Mouse (Mus musculus) embryonic facial prominence, embryonic 11.5 days (tissue): ENCODE measurements at regions not wholly inside any gene's neighbourhood (a gene's known extent, or its start where the extent isn't known, plus 50 kb on each side); places are given as distances from the start of the nearest gene placed in this dataset.
A peak's percentile ranks its signal among the peaks of the same experiment; 100 is the strongest.
"Not testable (repeated sequence)": the region's sequence is repeated elsewhere in the genome, so short reads cannot be mapped to it uniquely, and the experiment has no call there.

Source experiments
- ATAC-seq: fragments of 200-750 bp; cut with Nextera tagmentation; replicated peaks from 2 replicates; pipeline ENCODE4 v1.8.0; 2017; ENCODE audit warnings: low read depth; ENCODE audit not compliant: insufficient number of reproducible peaks, low FRiP score, low TSS enrichment
- DNase-seq: peaks from one replicate; pipeline ENCODE4 v3.0.0-alpha.2; 2015; ENCODE audit warnings: low spot score
- H3K27ac ChIP-seq: fragments of 300-500 bp; sonication (generic); replicated peaks from 2 replicates; pipeline ENCODE4 v1.5.1; 2014; ENCODE audit warnings: mild to moderate bottlenecking, low read depth, low read length, control low read depth
- H3K27me3 ChIP-seq: fragments of 300-500 bp; sonication (generic); 2 replicates; pipeline ENCODE4 v1.6.1; 2014; ENCODE audit warnings: mild to moderate bottlenecking, low read length, moderate library complexity, mixed read lengths; ENCODE audit not compliant: control insufficient read depth, insufficient read depth
- H3K36me3 ChIP-seq: fragments of 300-500 bp; sonication (generic); replicated peaks from 2 replicates; pipeline ENCODE4 v1.6.1; 2014; ENCODE audit warnings: low read depth, mild to moderate bottlenecking, low read length, moderate library complexity, mixed read lengths; ENCODE audit not compliant: control insufficient read depth, insufficient read depth
- H3K4me1 ChIP-seq: fragments of 300-500 bp; sonication (generic); 2 replicates; pipeline ENCODE4 v1.6.1; 2014; ENCODE audit warnings: low read length, mixed read lengths; ENCODE audit not compliant: control insufficient read depth, insufficient read depth
- H3K4me2 ChIP-seq: fragments of 300-500 bp; sonication (generic); 2 replicates; pipeline ENCODE4 v1.6.1; 2014; ENCODE audit warnings: low read depth, mild to moderate bottlenecking, control low read depth, low read length, moderate library complexity
- H3K4me3 ChIP-seq: fragments of 300-500 bp; sonication (generic); 2 replicates; pipeline ENCODE4 v1.5.1; 2014; ENCODE audit warnings: low read depth, low read length, control low read depth
- H3K9ac ChIP-seq: fragments of 300-500 bp; sonication (generic); replicated peaks from 2 replicates; pipeline ENCODE4 v1.6.1; 2014; ENCODE audit warnings: mild to moderate bottlenecking, control low read depth, low read length
- H3K9me3 ChIP-seq: fragments of 300-500 bp; sonication (generic); replicated peaks from 2 replicates; pipeline ENCODE4 v1.6.1; 2016; ENCODE audit warnings: mild to moderate bottlenecking, low read length, inconsistent platforms, mixed read lengths; ENCODE audit not compliant: control insufficient read depth
- WGBS: fragments of 180-500 bp; shearing (Covaris S2); extraction: QIAGEN DNeasy Blood & Tissue Kit; methylation state at CpG from one replicate; pipeline ENCODE4 v1.1.7; 2014; 5-methylcytosine and 5-hydroxymethylcytosine counted together

DNA sequence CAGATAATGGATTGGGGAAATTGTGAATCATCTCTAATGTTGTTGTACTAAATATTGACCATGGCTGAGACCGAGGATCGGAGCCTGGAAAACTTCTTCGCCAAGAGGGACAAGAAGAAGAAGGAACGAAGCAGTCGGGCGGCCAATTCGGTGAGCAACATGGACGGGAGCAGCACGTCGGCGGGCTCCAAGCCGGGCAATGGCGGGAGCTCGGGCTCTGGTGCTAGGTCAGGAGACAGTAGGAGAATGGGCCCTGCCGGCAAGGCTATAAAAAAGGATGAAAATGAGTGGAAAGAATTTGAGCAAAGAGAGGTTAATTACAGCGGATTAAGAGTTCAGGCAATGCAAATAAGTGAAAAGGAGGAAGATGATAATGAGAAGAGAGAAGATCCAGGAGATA is 55.0 kb upstream of the Zfp990 start:
- H3K9me3 ChIP-seq, H3K4me1 ChIP-seq, H3K27ac ChIP-seq, H3K4me3 ChIP-seq, H3K4me2 ChIP-seq, H3K36me3 ChIP-seq, H3K27me3 ChIP-seq, DNase-seq, H3K9ac ChIP-seq, ATAC-seq: not testable (repeated sequence)
- 87% methylated on average over 16 of the region's 16 CpGs for WGBS

DNA sequence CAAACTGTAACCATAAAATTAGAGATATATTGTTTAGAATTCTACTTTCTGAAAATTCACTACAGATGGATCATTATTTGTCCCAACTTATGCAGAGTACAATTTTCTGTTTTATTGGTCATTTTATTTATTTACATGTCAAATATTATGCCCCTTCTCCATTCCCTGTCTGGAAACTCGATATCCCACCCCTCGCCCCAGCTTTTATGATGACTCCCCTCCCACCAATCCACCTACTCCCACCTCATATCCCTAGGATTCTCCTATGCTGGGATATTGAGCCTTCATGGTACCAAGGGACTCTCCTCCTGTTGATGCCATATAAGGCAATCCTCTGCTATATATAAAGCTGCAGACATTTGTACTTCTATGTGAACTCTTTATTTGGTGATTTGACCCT is 62.0 kb upstream of the Zfp990 start:
- H3K9me3 ChIP-seq = peaks cover 4% of the 10 kb centered on the region; the same call in 1 of the 2 replicates
- no peak overlapping the region for H3K9ac ChIP-seq
- no peaks in the 10 kb centered on the region for H3K4me1 ChIP-seq
- no peak overlapping the region for H3K4me2 ChIP-seq
- H3K4me3 ChIP-seq = no peak overlapping the region
- 83% methylated on average over 2 of the region's 2 CpGs for WGBS
- DNase-seq = no peak
- ATAC-seq = no peak
- no peak overlapping the region for H3K27ac ChIP-seq
- H3K36me3 ChIP-seq = no peaks in the 10 kb centered on the region
- H3K27me3 ChIP-seq = no peaks in the 10 kb centered on the region

DNA sequence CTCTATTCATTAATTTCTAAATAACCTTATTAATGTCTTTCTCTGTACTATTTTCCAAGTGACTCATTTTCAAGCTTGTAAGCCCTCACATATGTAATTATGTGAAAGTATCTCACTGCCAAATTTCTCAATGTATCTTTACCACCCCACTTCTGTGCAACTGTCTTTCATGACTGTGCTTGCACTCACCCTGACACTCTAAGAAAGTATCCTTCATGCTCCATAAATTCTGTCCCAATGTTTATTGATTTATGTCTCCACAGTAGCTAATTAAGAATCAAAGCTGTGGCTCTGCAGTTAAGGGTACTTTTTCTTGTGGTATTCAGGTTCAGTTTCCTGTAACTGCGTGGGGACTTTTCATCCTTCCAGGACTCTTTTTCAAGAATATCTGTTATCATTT is 73.8 kb upstream of the Zfp990 start:
- H3K27me3 ChIP-seq, H3K4me1 ChIP-seq, H3K27ac ChIP-seq, H3K36me3 ChIP-seq, DNase-seq, H3K4me3 ChIP-seq, ATAC-seq, H3K4me2 ChIP-seq, H3K9ac ChIP-seq, H3K9me3 ChIP-seq: not testable (repeated sequence)
- WGBS = 81% methylated on average over 1 of the region's 1 CpGs

DNA sequence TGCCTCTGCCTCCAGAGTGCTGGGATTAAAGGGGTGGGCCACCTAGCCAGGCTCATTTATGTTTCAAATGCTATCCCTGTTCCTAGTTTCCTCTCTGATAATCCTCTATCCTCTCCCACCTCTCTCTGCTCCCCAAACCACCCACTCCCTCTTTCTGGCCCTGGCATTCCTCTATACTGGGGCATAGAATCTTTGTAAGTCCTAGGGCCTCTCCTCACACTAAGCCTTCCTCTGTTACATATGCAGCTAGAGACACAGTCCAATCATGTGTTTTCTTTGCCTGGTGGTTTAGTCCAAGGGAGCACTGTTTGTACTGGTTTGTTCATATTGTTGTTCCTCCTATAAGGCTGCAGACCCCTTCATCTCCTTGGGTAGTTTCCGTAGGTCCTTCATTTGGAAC is 76.0 kb upstream of the Zfp990 start:
- Histone ChIP-seq H3K4me1 (no peaks in the 10 kb centered on the region), H3K4me2 (no peak overlapping the region), H3K27ac (no peak overlapping the region), H3K9me3 (peaks cover 10% of the 10 kb centered on the region), H3K9ac (no peak overlapping the region), H3K4me3 (no peak overlapping the region), H3K36me3 (no peaks in the 10 kb centered on the region), H3K27me3 (no peaks in the 10 kb centered on the region)
- ATAC-seq (0 out of 2 replicates have a peak, but pooled peaks have one; percentile 29), DNase-seq (no peak)
- WGBS = 87% methylated on average over 1 of the region's 1 CpGs

DNA sequence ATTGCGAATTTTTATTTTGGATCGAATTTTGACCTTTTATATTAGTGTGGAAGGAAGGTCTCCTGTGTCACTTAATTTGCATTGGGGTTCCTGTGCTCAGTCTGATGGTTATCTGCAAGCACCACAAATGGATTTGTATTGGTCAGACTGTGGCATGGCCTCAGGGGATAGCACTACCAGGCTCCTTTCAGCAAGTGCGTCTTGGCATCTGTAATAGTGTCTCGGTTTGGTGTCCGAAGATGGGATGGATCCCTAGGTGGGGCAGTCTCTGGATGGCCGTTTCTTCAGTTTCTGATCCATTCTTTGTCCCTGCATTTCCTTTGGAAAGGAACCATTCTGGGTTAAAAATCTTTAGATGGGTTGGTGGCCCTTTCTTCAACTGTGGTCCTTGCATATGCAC is 76.5 kb upstream of the Zfp990 start:
- no peak overlapping the region for H3K27ac ChIP-seq
- no peak overlapping the region for H3K4me3 ChIP-seq
- no peaks in the 10 kb centered on the region for H3K4me1 ChIP-seq
- H3K9ac ChIP-seq = no peak overlapping the region
- no peaks in the 10 kb centered on the region for H3K36me3 ChIP-seq
- WGBS = 67% methylated on average over 6 of the region's 6 CpGs
- no peaks in the 10 kb centered on the region for H3K27me3 ChIP-seq
- peaks cover 10% of the 10 kb centered on the region for H3K9me3 ChIP-seq
- no peak for ATAC-seq
- DNase-seq = no peak
- H3K4me2 ChIP-seq = no peak overlapping the region

DNA sequence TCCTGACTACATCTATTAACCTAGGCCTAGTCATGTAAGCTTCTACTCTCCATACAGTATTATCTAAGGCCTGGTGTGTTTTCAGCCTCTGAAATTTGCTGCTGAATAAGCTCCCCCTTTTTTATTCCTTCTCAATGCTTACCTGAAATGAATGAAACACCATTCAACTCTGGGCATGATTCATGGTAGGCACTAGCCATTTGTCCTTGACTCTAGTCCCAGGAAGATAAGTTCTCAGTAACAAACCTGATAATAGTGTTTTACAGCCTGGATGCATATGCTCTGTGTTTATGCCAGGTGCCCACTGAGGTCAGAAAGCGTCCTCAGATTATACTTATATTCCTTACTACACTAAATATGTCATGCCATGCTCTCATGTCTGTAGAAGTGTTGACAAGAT is 77.3 kb upstream of the Zfp990 start:
- H3K9me3 ChIP-seq, H3K27me3 ChIP-seq, H3K27ac ChIP-seq, H3K4me3 ChIP-seq, H3K9ac ChIP-seq, ATAC-seq, DNase-seq, H3K4me1 ChIP-seq, H3K4me2 ChIP-seq, H3K36me3 ChIP-seq: not testable (repeated sequence)
- WGBS = 45% methylated on average over 1 of the region's 1 CpGs

DNA sequence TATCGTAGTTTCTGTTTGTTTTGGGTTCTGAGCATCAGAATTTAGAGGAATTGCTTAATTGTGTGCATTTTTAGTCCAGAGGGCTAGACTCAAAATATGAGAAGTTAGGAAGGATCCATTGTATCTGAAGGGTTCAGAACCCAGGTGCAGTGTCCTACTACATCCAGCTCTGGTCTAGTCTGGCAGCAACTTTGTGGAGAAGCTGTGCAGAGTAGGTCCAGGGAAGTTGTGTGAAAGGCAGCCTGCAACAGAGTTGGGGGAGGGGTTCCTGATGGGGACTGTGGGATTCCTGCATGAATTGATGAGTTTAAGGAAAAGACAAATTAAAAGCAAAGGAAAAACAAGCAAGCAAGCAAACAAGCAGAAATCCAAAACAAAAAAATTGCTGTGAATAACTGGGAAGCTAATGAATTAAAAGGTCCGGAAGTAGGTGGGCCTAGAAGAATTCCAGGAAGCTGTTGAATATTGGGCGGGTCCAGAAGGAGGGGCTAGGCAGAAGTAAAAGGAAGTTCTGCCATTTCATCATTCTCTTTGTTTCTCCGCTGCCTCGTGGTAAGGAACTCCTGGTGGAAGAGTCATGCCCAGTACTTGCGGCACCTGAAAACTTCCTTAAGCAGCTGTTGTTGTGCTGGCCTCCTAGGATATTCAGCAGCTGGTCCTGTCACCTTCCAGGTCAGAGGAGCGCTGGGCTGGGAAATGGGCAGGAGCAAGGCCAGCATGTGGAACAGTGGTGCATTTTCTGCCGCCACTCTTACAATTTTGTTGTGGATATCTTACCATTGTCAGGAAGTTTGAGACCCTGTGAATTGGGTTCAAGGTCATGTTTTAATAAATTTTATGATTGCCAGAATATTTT is 78.4 kb upstream of the Zfp990 start:
- no peak for ATAC-seq
- Histone ChIP-seq H3K9me3 (peaks cover 10% of the 10 kb centered on the region), H3K4me1 (no peaks in the 10 kb centered on the region), H3K4me2 (no peak overlapping the region), H3K27me3 (no peaks in the 10 kb centered on the region), H3K36me3 (no peaks in the 10 kb centered on the region), H3K9ac (no peak overlapping the region), H3K4me3 (no peak overlapping the region), H3K27ac (no peak overlapping the region)
- 73% methylated on average over 8 of the region's 8 CpGs for WGBS
- no peak for DNase-seq

DNA sequence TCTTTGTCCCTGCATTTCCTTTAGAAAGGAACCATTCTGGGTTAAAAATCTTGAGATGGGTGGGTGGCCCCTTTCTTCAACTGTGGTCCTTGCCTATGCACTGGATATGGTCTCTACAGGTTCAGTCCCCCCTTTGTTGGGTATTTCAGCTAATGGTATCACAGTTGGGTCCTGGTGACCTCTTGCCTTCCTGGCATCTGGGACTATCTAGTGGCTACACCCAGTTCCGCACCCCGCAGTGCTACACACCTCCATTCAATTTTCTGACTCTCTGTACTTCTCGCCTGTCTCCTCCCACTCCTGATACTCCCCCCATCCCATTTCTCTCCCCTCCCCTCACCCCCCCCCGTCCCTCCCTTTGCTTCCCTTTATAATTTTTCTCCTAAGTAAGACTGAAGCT is 92.7 kb upstream of the Zfp990 start:
- not testable (repeated sequence) for H3K9me3 ChIP-seq, DNase-seq, H3K9ac ChIP-seq, H3K4me2 ChIP-seq, H3K4me3 ChIP-seq, H3K36me3 ChIP-seq, ATAC-seq, H3K27me3 ChIP-seq, H3K4me1 ChIP-seq, H3K27ac ChIP-seq
- WGBS = 69% methylated on average over 4 of the region's 4 CpGs
